Mouse (Mus musculus): Measurements from ENCODE around the gene Ang2.

The Ang2 gene

DNA sequence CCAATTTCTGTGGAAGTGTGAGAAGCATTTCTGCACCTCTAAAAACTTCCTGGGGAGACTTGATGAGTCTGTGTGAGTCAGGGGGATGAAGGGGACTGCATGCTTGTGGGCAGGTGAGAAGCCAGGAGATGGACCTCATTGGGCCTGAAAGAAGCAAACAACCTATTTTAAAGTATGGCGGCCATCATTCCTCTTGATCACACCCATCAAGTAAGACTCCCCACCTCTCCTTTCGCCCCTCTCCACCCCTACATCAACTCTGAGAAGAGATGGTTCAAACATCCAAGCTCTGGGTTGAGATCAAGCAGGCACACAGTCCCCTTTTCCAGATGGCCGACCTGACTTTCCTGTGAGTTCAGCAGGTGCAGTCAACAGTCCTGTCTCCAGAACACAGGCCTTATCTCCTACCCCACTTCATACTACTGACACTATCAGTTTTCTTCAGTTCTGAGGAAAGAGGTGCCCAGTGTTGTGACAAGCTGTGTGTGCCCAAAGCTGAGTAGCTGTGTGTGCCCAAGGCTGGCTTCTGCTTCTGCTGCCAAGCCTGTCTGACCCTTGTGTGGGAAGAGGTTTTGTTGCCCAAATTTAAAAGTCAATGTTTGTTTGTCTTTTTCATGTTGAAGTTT lies 48.6 kb downstream of the Ang2 start:
- DNase-seq (ENCODE audit: low spot score), result no peak

DNA sequence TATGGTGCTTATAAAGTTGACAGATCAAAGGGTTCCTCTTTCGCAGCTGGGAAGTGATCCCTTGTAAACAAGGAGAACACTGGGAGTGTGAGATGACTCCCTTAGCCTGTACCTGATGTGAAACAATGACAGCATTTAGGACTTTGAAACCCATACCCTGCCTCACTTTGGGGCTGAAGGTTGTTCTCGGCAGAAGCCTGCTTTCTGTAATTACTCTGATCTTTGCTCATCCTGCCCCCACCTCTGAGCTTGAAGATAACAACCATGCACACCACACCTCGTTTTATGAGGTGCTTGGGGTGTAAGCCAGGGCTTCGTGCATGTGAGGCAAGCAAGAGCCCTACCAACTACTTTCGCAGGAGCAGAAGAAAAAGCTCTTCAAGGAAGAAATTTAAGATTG lies 49.8 kb downstream of the Ang2 start:
- DNase-seq (ENCODE audit: low spot score), result no peak

DNA sequence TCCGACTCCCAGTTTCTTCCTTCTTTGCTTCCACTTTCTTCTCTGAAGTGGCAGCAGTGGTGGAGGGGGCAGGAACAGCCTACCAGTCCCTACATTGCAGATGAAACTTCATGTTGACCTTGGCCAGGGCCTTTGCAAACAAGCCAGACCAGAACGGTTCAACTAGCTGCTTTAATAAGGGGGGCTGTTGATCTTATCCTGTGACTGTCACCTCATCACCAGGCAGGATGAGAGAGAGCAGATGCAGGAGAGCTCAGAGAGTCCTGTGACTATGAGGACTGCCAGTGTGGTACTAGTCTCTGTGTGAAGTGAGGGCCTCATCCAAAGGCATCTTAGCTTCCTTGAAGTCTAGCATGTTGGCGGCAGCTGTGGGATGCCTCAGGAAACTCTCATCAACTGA lies 50.9 kb downstream of the Ang2 start:
- DNase-seq (ENCODE audit: low spot score), result no peak

DNA sequence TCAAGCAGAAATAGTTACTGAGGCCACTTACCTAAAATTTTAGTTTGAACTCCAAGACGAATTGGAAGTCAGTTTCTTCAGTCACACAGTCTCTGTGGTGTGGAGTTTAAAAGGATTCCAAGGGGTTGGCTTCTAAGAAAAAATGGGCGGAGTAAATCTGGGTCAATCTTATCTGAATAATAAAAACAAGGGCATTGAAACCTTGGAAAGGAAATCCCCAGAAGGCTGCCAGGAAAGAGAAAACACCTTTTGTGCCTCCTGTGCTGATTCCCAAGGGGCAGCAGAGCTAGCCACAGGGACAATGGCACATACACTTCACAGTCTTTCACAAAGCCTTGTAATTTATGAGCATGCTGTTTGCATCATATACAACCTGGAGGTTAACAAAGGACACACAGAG lies 52.3 kb downstream of the Ang2 start, which contains the start of gene Rnase1:
TSS of gene Rnase1 (minus strand) at position 101 of the 400 bp plus-strand sequence.
- DNase-seq (ENCODE audit: low spot score), result no peak

DNA sequence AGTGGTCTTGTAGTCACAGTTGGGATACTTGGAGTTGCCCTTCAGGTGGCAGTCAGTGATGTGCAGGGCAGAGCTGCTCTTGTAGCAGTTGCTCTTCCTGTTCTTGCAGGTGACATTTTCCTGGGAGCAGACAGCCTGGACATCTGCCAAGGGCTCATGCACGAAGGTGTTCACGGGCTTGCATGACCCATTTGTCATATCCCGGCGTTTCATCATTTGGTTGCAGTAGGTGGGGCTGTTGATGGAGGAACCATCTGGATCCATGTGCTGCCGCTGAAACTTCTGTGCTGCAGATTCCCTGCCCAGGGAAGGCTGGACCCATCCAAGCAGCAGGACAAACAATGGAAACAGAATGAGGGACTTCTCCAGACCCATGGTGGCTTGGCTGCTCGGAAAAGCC lies 53.4 kb downstream of the Ang2 start:
- no peak for DNase-seq (ENCODE audit: low spot score)

All from MN1 (cell line).